Mouse (Mus musculus): ENCODE data around the gene Ston2.
"Not testable (repeated sequence)": the region's sequence is repeated elsewhere in the genome, so short reads cannot be mapped to it uniquely, and the experiment has no call there.

The Ston2 gene

DNA sequence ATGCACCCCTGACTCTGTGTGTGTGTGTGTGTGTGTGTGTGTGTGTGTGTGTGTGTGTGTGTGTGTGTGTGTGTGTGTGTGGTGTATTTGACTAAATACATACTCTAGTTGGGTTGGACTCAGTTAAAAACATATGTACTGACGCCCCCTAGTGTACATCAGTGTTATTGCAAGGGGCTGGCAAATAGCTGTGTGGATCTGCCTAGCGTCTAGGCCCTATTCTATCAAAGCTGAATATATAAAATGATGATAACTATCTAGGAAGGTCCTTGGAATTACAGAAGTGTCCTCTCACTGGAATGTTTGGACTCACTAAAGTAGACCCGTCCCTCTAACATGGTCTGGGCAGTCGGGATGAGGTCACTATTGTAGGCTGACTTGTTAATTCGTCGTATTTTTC lies 1.6 kb upstream of the Ston2 start:
- peak; percentile 68 for DNase-seq

DNA sequence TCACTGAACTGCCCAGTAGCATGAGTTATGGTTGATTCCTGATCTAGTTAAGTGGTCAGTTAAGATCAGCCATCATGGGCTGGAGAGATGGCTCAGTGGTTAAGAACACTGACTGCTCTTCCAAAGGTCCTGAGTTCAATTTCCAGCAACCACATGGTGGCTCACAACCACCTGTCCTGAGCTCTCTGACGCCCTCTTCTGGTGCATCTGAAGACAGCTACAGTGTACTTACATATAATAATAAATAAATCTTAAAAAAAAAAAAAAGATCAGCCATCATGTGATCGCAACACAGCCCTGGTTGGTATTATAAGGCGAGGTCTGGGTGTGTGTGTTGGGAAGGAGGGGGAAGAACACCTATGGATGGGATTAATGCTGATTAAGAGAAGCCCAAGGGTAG lies 259 bp upstream of the Ston2 start:
- not testable (repeated sequence) for DNase-seq

DNA sequence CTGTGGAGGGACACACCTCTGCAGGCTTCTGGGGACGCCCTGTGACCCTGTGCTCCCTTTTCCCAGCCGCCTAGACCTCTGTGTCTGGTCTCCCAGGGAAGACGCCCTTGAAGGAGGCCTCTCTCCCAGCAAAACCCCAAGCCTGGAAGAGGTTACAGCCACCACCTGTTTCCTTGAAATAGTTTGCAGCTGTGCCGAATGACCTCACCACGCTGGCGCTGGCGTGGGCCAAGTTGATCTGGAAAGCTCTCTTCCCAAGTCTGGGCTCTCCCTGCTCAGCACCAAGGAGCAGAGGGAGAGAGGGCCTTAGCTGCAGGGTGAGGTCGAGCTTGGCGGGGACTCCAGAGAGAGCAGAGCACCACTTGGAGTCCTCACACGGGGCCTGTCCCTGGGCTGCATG lies 1.8 kb downstream of the Ston2 start:
- no peak for DNase-seq

DNA sequence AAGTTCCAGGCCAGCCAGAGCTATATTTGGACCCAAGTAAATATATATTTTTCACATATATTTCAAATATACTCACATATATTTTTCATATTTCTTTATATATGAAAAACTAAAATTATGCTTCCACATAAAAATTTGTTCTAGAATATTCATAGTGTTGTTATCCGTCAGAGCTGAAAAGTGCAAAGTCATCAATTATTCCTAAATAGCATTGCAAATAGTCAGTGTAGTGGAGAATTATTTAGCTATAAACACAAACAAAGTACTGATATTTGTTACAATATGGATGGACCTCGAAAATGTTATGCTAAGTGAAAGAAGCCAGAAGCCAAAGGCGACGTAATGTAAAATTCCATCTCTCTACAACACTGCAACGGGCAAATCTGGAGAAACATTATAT lies 6.8 kb downstream of the Ston2 start:
- DNase-seq = no peak

DNA sequence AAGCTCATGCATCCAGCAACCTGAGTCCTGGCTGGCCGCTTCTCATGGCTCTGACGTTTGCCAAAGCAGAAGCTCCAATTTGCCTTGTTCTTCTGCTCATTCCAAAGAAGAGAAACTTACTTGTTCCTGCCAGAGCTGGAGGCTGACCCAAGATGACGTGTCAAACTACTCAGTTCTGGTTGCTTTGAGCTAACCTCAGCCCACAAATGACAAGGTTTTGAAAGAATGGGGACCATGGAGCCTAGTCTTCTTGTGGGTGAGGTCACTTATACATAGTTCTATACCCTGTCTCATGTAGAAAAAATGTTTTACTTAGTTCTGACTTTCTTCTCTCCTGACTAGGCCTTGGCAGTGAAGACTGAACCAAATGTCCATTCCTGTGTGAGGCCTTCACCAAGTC lies 7.7 kb downstream of the Ston2 start:
- no peak for DNase-seq

DNA sequence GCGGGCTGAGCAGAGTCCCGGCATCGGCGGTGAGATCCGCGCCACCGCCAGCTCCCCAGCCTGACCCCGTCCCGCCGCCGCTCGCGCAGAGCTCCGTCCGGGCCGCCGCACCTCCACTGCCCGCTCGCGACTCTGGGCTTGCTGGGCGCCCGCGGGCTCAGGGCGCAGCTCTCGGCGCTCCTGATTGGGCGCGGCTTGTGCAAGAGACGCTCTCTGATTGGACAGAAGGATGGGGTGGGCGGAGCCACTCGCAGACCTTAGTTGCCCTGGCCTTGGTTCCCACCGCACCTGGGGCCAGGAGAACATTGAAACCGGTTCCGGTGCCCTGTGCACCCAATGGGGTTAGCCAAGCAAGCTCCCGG lies 9.2 kb downstream of the Ston2 start:
- DNase-seq = peak; percentile 88

DNA sequence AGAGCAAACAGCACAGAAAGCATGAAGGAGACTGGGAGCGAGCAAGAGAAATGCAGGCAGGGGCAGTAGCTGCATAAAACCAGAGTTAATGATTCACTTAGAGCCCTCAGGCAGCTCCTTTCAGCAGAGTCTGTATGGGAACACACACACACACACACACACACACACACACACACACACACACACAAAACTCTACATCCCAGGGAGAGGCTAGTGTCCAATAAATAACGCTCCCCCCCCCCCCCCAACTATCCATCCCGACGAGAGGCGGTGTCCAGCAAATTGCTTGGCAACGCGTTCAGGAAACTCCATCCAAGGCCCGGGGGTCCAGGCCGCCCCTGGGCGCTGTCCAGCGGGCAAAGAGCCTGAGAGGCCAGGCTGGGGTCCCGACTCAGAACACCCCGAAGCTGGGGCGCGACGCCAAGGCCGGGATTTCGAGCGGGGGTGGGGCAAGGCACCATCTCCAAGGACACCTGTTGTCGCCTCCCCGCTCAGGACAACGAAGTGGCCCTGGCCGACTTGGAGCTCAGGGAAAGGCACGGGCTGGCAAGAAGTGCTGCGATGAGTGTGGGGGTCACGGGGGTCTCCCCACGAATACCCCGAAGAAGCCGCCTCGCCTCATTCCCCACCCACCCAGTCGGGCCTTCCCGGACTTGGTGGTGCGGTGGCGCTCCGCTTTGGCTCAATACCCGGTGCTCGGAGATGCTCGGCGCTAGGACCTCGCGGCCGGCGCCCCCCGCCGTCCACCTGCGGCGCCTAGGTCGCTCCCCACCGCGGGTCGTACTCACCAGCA lies 9.8 kb downstream of the Ston2 start:
- peak; percentile 35 for DNase-seq

DNA sequence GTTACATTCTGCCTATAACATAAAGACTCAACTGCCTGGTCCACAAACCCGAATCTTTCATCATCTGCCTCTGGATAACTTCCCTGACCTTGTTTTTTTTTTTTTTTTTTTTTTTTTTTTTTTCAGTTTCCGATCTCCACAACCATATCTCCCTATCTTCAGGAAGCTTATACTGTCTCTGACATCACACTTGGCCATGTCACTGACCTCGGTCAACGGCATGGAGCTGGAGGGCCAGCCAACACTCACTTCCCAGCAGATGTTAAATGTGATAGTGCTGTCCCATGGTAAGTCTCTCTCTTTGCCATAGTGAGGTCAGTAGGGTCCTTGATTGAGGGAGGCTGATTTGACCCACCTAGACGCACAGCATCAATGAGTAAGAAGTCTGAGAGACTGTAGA lies 11.8 kb downstream of the Ston2 start:
- no peak for DNase-seq

DNA sequence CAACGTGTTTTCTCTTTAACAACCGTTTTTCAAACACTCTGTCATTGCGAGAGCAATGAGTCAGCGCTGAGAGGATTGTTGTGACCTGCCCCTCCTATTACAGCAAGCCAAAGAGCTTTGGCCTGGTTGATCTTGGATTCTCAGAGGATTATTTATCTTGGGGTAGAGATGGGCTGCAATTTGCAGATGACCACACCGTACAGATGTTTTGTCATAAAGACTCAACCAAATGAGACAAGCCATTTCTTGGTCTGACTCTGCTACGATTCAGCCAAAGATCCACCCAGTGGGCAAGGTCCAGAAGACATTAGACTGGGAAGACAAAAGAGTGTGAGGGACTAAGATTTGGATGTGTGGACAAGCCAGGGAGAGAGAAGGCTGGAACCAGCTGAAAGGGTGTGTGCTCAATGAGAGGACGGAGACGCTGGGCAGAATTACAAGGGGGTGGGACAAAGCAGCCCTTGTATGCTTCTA lies 13.3 kb downstream of the Ston2 start:
- no peak for DNase-seq

DNA sequence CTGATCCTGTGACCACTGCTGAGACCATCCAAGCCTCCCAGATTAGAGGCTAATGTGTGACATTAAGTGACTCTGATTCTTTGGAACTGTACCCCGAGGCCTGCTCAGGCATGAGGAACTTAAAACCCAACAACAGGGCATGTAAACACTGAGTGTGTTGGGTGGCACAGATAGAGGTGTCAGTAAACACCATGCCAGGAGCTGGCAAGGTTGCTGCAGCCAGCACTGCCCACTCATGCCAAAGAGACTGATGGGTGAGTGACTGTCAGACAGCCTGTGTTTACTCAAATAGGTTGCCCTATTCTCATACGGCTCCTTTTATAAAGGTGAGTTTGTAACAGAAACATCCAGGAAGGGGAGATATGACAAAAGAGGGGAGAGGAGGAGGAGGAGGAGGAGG lies 19.3 kb downstream of the Ston2 start:
- DNase-seq = no peak

DNA sequence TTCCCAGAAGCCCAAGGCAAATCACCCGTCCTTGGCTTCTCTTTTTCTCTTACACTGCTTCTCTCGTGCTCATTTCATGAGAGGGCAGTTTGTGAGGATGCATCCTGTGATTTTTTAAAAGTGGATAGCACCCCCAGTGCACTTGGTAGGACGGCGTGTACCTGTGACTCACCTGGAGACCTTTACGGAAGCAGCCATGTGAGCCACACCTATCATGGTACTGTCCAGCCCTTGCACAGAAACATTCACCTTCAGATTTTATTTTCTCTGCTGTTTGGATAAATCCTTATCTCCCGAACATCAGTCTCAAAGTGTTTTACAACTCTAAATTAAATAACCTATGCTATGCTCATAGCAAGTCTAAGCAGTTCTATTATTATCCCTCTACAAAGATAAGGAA lies 20.0 kb downstream of the Ston2 start:
- no peak for DNase-seq

DNA sequence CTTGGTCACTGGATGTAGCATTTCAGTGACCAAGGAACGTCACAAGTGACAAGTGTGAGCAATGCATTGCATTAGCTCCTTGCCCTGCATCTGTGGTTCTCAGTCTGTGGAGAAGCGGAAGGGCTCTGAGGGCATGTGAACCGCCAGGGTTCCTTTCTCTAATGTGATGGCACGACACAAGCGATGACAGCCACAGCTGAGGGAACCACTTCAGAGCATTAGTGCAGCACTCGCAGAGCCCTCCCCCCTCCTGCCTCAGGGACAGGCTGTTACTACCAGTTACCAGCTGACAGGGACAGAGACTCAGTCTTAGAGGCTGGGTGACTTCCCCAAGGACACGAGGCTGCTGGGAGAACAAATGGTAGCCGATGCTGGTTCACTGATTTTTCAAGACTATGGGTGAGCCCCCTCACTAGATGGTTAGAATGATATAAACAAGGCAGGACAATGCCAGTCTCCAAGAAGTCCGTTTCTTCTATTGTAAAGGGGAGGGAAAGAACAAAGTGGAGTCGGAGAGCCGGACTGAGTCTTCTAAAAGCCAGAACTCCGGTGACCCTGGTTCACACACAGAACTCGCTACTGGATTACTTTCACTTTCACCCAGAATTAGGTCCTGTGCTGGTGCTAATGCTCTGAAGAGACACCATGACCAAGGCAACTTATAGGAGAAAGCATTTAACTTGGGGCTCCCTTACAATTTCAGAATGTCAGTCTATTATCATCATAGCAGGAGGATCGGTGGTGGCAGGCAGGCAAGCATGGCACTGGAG lies 21.7 kb downstream of the Ston2 start:
- peak; percentile 65 for DNase-seq

DNA sequence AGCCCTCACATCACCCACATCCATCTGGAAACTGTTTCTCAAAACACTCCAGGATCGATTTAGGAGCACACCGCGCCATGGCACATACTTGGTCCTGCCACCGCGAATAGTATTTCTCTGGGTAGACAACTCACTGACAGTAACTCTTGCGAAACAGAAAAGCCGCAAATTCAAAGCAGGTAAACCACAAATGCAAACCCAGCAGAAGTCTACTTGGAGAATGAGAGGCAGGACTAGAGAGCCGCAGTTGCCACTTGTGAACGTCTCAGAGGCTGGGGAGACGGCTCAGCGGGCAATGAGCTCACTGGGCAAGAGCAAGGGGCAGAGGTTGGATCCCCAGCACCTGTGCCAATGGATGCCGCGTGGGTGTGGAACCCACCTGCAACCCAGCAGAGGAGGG lies 22.7 kb downstream of the Ston2 start:
- DNase-seq = peak; percentile 48

DNA sequence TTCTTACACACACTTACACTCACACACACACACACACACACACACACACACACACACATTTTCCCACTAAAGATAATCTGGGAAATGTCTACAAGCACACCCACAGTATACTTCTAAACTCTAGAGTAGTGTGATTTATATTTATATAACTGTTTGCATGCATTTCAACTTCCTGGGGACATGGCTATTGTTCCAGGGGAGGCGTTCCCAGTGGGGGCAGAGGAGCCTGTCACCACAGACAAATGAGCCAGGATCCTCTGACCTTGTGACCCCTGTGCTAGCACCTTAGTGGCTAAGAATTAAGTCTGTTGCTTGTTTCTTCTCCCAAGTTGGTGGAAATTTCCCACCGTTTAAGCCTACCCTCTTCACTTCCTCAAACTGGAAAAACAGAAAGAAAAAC lies 23.1 kb downstream of the Ston2 start:
- no peak for DNase-seq

DNA sequence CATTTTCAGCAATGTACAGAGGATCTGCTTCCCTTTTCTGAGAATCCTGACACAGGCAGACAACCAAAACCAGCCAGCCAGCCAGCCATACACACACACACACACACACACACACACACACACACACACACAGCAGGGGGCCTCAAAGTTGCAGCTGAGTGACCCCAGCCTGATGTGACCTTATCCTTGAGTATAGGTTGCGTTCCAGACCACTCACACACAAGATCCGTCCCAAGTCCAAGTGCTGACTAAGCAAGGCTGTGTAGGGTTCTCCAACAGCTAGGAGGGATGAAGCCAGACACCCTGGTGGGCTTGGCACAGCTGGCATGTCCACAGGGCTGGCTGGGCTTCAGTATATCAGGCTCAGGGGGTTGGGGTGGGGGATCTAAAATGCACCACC lies 23.7 kb downstream of the Ston2 start:
- DNase-seq = no peak

DNA sequence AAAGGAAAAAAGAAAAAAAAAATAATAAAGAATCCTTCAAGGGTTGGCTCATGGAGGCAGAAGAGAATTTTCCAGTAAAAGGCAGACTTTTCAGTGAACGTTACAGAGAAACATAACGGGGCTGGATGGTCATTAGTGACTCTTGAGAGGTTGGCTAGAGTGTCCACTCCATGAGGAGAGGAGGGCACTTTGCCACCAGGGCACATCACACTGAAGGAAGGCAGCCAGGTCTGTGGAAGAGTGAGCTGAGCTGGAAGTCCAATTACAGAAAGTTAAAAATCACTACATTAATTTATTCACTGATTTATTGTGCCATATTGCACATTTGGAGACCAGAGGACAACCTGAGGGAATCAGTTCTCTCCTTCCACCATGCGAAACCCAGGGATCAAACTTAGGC lies 28.4 kb downstream of the Ston2 start:
- DNase-seq = no peak

DNA sequence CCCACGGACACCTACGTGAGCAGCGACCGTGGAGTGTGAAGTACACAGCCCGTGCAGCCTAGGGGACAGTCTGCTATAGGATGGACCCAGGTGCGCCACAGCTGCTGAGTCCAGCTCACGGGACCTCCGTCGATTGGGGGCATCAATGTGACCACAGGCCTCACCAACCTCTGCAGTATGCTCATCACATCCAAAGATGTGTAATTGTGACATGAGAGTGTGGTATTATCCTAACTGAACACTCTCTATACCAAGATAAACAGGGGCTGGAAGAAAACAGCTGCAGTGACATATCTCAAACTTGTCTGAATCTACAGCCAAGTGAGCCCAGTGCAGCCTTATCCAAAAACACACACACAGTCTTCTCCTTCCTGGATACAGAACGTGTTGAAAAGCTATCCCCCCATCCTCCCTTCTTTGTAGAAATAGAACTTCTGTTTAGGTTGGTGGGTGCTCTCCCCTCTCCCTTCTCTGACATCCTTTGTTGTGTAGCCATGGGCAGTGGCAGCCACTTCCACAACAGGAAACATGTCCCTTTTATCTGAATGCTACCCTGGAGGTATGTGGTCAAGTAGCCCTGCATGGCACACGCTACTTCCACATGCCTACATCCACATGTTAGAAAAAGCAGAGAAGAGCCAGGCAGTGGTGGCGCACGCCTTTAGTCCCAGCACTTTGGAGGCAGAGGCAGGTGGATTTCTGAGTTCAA lies 30.2 kb downstream of the Ston2 start:
- no peak for DNase-seq

DNA sequence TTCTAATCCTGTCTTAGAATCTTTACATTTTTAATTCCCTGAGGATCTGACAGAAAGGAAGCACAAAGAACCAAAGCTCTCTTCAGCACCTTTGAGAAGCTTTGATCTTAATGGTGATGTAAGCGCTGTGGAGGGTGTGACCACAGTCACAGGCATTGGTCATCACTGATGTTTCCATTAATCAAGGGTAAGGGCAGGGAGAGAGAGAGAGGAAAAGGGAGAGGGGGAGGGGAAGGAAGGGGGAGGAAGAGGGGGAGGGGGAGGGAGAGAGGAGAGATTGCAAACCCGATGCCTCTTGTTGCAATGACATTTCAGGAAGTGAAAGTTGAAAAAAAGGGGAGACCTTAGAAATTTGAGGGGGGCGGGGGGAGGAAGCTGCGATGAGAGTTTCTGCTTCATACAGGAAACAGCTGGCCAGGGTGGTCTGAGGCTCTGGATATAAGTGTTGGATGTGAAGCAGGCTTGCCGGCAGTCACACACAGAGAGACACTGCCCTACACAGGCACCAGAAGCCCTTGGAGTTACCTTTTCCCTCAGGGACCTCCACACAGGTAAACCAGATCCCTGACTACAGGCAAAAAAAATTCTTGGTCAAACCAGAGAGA lies 31.5 kb downstream of the Ston2 start:
- DNase-seq = peak; percentile 46

DNA sequence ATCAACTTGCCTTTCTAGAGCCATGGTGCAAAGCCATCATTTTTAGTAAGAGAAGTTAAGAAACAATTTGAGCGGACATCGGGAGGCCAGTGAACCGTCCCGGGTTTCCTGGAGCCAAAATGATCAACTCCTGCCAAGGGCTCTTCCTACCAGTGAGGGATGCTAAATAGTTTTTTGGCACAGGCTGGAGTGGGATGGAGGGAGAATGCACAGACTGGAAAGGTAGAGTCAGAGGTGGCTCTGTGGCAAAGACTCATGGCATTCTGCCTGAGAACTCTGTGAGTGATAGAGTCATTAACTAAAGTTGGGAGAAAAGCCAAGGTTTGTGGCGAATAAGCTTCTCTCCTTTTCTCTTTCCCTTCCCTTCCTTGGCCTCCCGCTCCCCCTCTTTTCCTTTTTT lies 33.6 kb downstream of the Ston2 start:
- no peak for DNase-seq

DNA sequence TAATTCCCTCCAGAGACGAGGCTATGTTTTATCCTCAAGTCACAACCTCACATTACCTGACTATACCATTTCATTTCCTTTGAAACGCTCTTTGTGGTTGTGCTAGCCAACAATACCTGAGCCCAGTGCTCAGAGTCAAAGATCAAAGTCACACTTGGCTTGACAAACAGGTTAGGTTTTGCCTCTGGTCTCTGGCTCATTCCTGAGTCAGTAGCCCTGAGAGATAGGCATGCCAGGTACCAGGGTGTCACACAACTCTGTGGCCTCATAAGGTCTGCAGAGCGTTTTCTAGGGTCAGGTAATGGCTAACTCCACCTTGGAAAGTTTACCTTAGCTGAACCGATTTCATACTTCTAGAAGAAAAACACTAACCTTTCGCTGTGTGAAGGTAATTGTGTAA lies 35.5 kb downstream of the Ston2 start:
- no peak for DNase-seq

DNA sequence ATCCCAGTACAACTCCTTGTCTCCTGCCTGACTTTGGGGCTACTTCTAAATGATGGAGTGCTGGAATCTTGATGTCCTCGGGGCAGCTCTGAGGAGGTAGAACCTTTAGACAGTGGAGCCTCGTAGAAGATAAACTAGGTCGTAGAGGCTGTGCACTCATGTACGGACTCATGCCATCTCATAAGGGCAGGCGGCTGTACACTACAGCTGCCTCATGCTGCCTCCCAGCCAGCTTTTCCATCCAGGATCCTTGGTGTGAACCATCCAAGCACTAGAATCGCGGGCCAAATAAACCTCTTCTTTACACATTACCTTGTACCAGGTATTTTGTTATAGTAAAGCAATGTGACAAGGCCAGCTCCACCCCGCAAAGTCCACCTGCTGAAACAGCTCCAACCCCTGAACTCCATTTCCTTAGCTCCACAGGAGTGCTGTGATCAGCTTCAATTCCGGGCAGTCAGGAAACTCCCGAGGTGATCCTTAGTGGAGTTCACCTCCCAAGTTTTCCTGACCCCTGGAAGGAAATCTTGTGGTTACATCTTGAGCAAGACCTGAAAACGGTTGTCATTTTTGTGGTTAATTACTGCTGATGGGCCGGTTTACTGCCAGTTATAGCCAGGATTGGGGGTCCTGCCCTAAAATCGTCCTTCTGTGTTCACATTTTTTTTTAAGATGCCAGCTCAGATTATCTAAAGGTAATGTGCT lies 36.1 kb downstream of the Ston2 start:
- no peak for DNase-seq

DNA sequence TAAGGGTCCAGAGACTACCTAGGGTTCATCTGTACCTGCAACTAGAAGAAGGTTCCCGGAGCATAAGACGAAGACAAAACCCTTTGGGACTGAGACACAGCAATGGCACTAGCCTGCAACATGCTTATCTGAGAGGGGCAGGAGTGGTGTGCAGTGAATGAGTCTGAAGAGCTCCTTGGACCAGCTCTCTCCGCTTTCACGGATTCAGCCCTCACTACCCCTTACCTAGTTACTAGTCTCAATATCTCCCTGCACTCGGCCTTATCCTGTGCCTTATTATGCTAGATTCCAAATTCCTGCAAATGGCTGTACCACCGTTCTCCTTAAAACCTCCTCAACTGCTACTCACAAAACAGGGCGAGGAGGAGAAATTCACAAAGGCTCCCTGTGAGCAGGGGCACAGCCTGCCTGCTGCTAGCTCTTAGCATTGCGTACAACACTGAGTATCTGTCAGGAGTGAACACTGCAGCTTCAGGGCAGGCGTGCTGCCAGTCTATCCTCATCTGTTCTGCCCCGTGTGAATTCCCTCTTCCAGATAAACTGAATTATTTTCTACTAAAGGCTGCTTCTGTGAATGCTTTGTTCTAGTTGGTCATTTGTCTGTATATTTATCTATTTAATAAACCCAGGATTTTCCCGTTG lies 38.5 kb downstream of the Ston2 start:
- no peak for DNase-seq

Data from thymus, postnatal 25 days (tissue).